Mouse (Mus musculus) frontal cortex, postnatal 14 days (tissue): ENCODE results near the gene Cenpx.

Experiments
- DNase-seq, 2 experiments: peaks; one replicate each; pipeline ENCODE4 v3.0.0; 2022; ENCODE audit warnings: low spot score in 2 of 2

Cenpx gene

DNA sequence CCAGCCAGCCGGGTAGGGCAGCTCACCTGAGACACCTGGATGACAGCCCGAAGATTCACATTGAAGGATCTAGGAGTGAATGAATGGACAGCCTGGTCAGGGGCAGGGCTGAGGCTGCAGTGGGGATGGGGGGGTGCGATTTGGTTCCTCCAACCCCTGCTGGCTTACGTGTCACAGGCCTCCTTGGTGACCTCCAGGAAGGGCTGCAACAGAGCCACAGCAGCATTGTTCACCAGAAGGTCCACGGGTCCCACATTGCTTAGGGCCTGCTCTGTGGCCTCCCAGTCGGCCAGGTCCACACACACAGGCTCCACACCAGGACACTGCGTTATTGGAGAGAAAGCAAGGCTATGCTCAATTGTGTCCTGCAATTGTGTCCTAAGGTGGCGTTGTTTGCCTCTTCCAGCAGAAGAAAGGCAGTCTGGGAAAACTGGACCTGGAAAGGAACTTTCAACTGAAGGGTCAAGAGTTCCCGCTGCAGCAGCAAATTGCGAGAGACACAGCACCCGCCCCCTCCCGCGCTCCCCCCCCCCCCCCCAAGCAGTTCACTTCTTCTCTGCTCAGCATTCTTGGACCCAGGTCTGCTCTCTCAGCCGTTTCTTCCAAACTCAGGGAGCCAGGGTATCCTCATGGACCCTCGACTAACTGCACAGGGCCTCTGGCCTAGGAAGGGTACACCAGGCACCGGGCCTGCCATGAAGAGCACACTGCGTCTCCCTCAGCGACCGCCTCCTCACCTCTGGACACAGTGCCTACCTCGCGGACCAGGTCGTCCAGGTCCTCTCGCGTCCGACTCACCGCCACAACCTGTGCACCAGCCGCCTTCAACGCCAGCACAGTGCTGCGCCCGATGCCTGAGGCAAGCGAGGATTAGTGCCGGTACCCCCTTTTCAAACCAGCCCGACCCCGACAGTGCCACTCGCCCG lies 13.0 kb upstream of the Cenpx start:
- no peak for DNase-seq

DNA sequence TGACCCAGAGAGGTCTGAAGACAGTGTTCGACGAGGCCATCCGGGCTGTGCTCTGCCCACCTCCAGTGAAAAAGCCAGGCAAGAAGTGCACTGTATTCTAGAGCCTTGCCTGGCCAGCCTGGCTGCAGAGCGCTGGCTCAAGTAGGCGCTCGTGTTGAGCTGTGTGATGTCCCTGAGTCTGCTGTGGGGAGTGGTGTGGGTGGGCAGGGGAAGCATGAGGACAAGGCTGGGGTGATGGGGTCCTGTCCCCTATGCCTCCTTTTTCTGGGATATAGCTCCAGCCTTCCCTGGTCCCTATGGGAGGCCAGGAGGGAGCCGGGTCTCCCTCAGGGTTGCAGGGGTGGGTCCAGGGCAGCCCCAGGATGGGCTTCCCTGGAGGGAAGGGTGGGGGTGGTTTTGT lies 10.0 kb upstream of the Cenpx start:
- DNase-seq: no peak

DNA sequence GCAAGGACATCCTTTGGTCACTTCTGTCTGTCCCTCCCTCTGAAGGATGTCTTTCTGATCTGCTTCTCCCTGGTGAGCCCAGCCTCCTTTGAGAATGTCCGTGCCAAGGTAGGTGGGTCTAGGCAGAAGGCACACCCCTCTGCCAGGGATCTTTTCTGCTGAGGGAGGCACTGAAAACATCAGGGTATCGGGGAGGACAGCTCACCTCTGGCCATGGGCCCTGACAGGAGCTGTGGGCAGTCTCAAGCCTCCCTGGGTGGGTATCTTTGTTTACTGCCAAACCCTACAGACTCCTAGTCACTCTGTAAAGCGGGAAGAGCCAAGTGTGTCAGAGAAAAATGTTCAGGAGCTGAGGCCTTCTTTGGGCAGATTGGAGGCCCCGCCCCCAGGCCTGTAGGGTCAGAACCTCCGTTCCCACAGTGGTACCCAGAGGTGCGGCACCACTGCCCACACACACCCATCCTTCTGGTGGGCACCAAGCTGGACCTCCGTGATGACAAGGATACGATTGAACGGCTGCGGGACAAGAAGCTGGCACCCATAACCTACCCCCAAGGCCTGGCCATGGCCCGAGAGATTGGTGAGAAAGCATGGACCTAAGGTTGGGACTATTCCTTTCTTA lies 9.3 kb upstream of the Cenpx start:
- no peak for DNase-seq

DNA sequence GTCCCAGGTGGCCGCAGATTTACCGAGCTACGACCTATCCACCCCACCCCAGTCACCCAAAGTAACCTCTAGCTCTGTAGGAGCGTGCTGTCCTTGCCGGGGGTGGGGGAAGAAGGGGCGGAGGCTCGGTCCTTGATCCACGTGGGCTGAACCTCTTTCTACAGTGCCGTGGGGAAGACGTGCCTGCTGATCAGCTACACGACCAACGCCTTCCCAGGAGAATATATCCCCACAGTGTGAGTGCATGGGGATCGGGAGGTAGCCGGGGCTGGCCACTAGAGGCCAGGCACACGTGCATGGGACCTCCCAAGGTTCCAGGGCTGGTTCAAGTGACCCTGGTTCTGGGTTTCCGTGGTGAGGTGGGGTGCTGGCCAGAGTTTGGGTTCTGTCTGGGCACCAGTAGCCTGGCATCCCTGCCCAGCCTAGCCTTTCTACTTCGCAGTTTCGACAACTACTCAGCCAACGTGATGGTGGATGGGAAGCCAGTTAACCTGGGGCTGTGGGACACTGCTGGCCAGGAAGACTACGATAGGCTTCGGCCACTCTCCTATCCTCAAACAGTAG lies 8.6 kb upstream of the Cenpx start:
- no peak for DNase-seq

DNA sequence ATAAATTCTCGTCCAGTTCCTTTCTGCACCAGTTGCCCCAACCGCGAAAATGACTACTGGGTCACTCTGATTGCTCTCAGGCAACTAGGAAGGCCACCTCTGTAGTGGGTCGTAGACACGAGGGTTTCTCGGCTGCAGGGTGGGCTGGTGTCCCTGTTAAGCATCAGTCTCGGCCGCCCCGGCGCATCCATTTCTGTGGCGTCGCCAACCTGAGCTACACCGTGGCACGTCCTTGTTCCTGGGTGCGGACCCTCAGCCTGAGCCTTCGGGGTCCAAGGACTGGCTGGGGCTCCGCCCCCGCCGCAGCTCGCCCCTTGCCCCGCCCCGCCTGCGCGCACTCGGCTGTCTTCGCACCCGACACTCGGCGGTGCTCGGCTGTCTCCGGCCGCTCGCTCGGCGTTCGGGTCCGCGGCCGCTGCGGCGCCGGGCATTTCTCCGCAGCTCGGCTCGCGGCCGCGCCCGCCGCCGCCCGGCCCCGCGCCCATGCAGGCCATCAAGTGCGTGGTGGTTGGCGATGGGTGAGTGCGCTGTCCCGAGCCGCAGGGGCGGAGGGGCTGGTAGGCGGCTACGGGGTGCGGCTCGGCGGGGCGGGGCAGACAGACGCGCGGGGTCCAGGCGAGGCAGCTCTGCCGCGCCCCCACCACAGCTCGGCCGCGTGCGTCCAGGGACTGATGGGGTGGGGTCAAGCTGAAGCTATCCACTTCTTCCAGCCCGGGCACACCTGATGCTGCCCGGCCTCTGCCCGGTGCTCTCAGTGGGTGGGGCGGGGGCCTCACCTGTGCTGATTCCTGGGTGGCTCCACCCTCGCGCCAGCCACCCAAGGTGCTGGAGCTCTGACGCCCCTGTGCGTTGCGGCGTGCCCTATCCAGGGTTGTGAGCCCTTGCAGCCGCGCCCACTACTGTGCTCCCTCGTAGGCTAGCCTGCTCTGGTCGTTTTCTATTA lies 7.9 kb upstream of the Cenpx start, which contains the start of gene Rac3:
Gene Rac3, plus strand, starts transcription at position 347 of the 943 bp plus-strand sequence.
- DNase-seq: peak in 1 of 2 experiments; percentile 47

DNA sequence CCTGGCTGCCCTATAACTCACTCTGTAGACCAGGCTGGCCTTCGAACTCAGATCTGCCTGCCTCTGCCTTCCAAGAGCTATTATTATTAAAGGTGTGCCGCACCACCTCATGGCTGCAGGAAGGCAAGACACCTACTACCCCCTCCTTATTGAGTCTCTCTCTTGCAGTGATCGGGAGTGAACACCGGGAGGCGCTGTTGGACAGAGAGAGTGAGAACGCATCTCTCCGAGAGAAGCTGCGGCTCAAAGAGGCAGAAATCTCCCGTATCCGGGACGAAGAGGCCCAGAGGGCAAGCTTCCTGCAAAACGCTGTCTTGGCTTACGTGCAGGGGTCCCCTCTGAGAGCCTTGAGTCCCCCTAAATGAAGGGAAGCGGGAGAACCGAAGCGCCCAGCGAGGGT lies 6.9 kb upstream of the Cenpx start:
- peak; percentile 78 to 89 for DNase-seq

DNA sequence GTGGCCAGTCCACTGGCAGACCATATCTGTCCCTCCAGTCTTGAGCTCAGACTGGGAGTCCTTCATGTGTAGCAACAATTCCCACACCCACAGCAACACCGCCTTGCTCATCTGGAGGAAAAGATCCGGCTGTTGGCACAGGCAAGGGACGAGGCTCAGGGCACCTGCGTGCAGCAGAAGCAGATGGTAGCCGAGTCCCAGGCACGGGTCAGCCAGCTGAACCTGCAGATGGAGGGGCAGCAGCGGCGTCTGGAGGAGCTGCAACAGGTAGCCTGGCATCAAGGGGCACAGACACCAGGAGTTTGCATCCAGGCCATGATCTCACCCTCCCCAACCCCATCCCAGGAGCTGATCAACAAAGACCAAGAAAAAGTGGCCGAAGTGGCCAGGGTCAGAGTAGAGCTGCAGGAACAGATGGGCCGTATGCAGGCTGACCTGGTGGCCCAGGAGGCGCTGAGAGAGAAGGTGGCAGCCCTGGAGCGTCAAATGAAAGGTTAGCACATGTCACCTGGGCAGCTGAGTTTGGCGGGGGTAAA lies 6.4 kb upstream of the Cenpx start:
- DNase-seq: no peak

DNA sequence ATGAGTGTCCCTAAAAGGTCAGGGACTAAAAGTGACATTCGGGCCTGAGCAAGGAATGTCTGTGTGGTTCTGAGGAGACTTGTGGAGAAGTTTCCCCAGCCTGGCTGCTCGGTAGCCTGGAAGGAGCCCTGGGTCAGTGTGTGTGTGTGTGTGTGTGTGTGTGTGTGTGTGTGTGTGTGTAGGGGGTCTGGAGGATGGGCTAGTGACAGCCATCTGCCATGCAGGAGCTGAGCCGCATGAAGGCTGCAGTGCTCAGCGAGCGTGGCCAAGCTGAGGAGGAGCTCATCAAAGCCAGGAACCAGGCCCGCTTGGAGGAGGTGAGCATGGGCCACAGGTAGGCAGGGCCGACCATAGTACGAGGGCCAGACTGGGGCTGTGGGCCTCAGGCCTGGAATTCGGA lies 5.7 kb upstream of the Cenpx start:
- no peak for DNase-seq

DNA sequence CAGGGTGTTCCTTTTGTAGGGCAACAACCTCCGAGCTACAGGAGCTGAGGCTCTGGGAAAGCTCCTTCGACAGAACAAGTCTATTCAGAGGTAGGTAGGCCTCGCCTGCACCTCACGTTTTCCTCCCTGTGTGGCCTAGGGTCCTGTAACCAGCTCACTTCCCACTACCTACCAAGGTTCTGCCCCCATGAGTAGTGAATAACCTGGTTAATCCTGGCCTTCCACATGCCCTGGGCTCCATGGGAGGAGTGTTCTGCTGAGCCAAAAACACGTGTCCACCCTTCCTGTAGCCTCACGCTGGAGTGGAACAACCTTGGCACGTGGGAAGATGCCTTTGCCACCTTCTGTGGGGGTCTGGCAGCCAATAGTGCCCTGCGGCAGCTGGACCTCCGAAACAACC lies 1.6 kb upstream of the Cenpx start:
- DNase-seq: no peak

DNA sequence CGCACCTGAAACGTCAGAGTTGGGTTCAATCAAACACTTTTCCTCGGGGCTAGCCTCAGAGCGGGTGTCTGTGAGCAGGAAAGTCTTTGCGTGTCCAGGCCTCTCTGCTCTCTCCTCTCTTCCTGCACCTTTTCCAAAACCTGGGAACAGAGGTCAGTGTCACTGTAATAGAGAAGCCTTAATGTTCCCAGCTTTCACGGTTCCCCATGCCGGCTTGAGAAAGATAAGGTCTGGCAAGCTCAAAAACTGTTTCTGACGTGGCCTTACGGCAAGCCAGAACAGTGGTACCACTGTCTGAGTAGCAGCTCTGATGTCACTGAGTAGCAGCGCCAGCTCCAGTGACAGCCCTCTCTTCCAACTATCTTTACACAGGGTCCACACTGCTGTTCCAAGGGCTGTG lies 1.0 kb upstream of the Cenpx start:
- DNase-seq: no peak

DNA sequence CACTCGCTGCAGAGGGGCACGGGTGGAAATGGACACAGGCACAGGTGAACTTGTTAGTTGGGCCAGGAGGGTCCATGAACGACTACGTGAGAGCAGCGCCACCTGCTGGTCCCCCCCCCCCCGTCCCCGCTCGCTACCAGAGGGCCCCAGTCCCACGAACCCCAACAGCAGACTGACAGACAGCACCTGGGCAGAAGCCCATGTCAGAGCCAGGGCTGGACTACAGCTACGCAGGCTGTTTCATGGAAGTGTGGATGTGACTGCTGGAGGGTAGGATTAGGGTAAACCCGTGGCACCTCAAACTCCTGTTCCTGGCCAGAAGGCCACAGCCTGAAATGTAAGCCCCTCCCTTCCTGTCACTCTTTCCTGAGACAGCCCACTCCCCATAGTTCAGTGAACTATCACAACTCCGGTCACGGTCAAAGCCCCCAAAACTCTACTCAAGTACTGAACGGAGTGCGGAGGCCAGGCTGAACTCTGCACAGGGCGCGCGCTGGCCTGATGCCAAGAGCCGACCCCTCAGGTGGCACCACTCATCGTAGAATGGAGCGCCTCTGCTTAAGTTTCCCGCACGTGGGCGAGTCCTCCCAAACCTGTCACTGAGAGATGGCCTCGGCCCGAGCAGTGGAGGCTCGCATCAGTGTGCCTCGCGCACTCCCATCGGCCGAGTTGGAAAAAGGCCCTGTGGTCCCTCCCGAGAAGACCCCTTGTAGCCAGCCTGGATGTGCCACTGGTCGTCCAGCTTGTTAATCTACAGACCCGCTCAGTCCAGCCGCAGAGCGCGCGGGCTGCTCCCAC lies 568 bp downstream of the Cenpx start:
- no peak for DNase-seq

DNA sequence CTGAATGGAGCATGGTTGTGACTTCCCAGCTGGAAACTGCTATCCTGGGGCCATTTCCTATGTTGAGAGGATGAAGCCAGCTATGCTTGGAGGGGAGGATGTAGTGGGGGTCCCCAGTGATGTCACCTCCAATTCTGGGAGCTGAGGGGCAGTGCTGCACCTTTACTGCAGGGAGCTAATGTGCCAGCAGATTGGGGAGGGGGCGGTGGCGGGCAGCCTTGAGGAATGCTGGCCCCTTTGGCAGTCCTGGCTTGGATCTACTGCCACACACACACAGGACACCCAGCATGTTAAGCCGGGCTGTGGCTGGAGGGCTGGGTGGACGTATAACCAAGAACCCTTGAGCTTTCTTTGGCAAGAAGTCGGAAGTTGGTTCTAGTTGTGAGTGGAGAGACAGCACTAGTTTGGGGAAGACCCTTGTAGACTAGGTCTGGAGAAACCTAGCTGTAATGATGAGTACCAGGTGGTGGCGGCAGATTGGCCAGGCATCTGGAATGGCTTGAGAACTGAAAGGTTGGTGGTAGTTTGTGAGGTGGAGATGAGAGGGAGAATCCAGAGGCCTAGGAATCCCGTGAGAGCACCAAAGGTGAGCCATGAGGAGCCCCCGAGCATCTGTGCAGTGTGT lies 1.4 kb downstream of the Cenpx start:
- no peak for DNase-seq

DNA sequence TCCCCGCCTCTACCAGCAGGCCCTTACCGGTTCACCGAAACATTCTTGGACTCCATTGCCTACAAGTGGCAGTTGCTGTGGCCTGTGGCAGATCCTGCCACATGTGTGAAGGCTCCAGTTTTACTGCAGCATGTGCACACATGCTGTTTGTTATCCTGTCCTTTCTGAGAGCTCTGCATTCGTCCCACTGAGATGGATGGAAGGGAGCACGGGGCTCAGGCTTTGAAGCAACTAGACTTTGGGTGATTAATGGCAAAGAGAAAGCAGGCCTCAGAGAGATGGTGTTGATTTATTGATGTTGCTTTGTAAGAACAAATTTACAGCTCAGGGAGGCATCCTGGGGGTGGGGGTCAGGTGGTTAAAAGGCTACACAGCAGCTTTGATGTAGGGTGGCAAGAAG lies 2.9 kb downstream of the Cenpx start:
- no peak for DNase-seq

DNA sequence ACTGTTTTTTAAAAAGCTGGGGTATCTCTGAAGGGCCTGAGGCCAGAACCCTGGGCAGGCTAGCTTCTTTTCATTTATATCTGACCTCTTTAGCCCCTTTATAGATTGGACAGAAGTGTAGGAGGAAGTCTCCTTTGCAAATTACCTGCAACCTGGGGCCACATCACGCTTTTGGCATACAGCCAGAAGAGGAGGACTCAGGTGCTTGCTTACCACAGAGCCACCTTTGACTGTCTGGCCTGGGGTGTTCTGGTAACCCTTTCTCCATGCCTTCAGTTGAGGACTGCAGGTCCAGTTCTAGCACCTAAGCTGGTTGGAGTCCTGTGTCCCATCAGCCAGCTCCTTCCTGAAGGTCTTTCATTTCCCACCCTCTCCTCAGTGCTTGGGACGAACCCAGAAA lies 4.0 kb downstream of the Cenpx start:
- no peak for DNase-seq

DNA sequence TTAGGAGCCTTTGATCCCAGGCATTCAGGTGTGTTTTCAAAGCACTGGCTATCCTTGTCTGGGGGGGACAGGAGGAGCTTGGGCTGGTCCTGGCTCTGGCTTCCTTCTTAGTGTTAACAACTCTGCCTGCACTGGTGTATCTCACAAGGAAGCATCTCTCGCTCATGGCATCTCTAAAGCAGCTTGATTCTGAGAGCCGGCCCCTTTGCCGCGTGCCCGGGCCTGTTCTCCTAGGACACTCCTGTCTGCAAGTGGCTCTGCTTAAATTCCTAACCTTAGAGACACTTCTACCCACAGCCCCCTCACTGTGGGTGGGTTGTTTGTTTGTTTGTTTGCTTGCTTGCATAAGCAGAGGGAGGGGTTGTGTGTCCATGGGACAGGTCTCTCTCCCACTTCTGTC lies 5.6 kb downstream of the Cenpx start:
- no peak for DNase-seq

DNA sequence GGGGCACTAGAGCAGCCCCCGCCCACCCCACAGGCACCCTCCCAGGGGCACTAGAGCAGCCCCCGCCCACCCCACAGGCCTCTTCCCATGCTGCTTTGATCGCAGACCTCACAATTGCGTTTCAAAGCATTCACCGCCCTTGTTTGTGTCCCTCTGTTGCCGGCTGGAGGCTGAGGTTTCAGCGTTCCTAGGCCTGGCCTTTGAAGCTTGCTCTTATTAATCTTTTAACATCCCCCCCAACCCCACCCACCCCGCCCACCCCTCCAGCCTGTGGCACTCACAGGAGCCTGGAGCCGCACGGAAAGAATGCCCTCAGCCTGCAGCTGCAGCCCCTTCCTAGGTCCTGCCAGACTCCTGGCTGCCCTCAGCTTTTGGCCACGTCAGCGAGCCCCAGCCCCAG lies 6.3 kb downstream of the Cenpx start:
- no peak for DNase-seq

DNA sequence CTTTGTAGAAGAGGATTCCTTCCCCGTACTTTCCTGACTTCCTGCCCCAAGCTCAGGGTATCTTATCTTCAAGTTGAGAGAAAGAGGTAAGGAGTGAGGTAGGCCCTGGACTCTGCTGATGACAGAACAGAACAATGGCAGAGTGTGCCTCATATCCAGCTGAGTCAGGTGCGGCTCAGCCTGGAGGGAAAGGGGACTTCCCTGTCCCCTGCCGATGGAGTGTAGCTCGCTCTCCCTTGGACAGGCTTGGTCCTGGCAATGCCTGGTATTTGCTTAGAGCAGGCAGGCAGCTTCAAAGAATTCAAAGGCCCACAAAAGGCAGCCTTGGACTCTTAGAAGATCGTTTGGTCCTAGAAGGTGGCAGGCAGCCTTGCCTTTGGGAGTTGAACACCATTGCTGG lies 7.4 kb downstream of the Cenpx start:
- no peak for DNase-seq

DNA sequence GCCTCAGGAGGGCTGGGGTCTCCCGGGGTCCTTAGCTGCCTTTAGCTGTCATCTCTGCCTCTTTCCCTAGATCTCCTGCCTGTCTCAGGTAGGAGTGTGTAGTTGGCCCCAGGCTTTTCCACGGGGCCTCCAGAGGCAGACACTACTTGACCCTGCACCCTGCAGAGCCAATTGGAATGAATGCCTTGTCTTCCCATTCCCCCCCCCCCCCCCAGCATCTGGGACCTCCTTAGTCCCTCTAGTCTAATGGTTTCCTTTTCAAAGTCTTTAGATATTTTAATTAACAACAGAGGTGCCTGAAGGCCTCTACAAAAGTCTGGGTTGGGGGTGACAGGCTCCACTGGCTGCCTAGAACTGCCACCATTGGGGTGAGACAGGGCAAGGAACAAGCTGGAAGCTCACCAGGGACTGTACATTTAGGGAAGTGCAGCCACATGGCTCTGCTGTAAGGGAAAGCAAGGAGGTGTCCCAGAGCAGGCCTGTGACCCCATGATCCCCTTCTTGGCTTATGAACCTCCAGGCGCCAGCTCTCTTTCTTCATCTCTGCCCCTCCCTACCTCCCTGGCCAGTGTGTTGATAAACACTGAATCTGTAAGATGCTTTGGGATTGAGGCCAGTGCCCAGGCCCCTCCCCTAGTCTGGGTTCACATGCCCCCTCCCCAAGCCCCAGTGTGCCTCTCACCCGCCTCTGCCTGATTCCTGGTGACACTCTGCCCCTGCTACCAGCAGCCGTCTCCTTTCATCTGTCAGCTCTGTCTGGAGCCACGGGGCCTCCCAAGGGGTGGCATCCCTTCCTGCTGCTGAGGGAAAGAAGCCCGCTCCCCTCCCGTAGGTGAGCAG lies 8.8 kb downstream of the Cenpx start:
- DNase-seq: no peak

DNA sequence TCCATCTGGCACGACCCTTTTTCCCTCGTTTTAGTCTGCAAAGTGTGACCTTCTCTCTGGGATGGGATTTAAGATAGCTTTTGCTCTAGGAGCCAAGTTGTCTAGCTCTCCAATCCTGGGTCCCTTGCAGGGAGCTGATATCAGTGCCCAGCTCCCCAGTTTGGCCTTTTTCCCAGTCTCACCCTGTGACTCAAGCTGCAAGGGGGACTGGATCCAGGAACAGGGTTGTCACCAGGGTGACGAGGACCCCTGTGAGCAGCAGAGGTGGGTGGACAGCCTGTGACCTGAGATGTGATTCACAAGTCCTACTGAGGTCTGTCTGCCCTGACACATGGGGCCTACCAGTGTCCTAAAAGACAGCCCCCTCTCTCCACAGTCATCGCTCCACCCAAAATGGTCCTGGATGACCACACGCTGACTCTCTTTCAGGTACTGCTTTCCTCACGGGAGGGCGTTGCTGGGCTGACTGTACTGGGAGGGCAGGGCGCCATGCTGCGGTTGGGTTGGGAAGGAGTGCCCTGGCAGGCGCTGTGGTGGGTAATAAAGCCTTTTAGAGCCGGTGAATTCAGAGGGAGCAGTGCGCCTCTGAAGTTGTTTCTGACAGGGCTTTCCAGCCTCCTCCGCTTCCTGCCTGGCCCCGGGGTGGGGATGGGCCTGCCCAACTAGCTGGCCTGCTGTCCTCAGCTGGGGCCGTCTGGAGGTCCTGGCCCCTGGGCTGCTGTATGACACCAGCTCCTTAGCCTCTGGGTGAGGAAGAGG lies 9.7 kb downstream of the Cenpx start:
- no peak for DNase-seq
